Mouse (Mus musculus): ENCODE measurements around the gene Pcp4.

DNA sequence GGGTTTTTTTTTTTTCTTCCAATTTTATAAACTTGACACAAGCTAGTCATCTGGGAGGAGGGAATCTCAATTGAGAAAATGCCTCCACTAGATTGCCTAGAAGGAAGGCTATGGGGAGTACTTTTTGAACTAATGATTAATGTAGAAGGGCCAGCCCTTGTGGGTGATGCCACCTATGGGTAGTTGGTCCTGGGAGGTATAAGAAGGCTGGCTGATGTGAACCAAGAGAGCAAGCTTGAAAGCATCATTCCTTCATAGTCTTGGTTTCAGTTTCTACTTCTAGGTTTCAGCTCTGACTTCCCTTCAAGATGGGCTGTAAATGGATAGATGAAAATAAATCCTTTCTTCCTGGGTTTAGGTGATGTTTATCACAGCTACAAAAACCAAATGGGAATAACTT lies 13.3 kb upstream of the Pcp4 start:
- TF ChIP-seq CTCF (IDR thresholded peaks at IDR 0.05; ENCODE audit: insufficient read depth, low read length) = no peak
- TF ChIP-seq POLR2A (IDR thresholded peaks at IDR 0.05; ENCODE audit: borderline replicate concordance, extremely low read depth, low read depth, low read length) = no peak
